Mouse (Mus musculus): ENCODE measurements at regions not wholly inside any gene's neighbourhood (a gene's known extent, or its start where the extent isn't known, plus 50 kb on each side); places are given as distances from the start of the nearest gene placed in this dataset.

DNA sequence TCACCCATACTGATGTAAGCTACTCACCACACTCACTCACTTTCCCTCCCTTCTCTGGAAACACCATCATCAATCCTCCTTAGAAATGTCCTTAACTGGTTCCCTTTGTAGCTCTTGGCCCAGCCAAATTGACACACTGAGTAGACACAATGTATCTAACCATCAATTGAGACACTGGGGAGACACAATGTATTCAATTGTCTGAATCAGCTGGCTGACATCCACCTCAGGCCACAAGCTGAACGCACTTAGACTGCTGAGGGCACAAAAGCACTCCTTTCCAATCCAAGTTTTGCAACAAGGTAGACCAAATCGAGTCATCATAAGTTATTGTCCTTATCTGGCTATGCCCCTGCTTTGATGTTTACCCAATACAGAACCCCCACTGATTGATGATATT lies 1257.0 kb upstream of the A1bg start:
- TF ChIP-seq CTCF (IDR thresholded peaks at IDR 0.05; ENCODE audit: low read depth, low read length) (no peak), POLR2A (IDR thresholded peaks at IDR 0.05; ENCODE audit: extremely low read depth, insufficient read depth, low read length) (no peak)
